Mouse (Mus musculus): ENCODE measurements around the gene Olfr247.
"Not testable (repeated sequence)": the region's sequence is repeated elsewhere in the genome, so short reads cannot be mapped to it uniquely, and the experiment has no call there.

GRCm38 (mm10) chr10:129966232-129966631, 9.7 kb downstream of the Olfr247 start:
- not testable (repeated sequence) for TF ChIP-seq CTCF (IDR thresholded peaks at IDR 0.05; ENCODE audit: borderline replicate concordance, insufficient read depth, low read depth, low read length); POLR2A (IDR thresholded peaks at IDR 0.05; ENCODE audit: borderline replicate concordance, insufficient read depth, low read length)
